Mouse (Mus musculus) CD4-positive, CD25-positive, alpha-beta regulatory T cell, adult 9 weeks (primary cell): ENCODE results near the gene Hist1h2ae. TPM values are rescaled to one million over a fixed set of nuclear protein-coding genes. Genes with fewer than 3 reads are reported as not detected.

Source experiments
- polyA plus RNA-seq: library from polyadenylated mRNA; unstranded; fragments of 100-300 nt; shearing (Covaris generic); gene quantifications from one replicate; pipeline ENCODE4 v1.2.1, GENCODE M21; 2017

The Hist1h2ae gene
- polyA plus RNA-seq, 1 experiment from 2014 or later = 0.97 TPM

Other genes with a start within 250 kb of the Hist1h2ae start
- gene Zfp322a, start 202.0 kb downstream of the Hist1h2ae start, polyA plus RNA-seq = 31.4 TPM
- 12.6 TPM for gene Abt1, start 147.4 kb downstream of the Hist1h2ae start, polyA plus RNA-seq
- not detected for gene Btn1a1, start 105.3 kb downstream of the Hist1h2ae start, polyA plus RNA-seq
- not detected for gene Btn2a2, start 82.4 kb downstream of the Hist1h2ae start, polyA plus RNA-seq
- 5.4 TPM for gene Hist1h4h, start 40.2 kb downstream of the Hist1h2ae start, polyA plus RNA-seq
- not detected for gene Hist1h2af, start 37.3 kb downstream of the Hist1h2ae start, polyA plus RNA-seq
- gene Hist1h3g, start 35.8 kb downstream of the Hist1h2ae start, polyA plus RNA-seq = not detected
- gene Hist1h2bh, start 27.8 kb downstream of the Hist1h2ae start, polyA plus RNA-seq = 0.53 TPM
- gene Hist1h3f, start 27.2 kb downstream of the Hist1h2ae start, polyA plus RNA-seq = 0.29 TPM
- 1.1 TPM for gene Hist1h4f, start 19.6 kb downstream of the Hist1h2ae start, polyA plus RNA-seq
- gene Hist1h1d, start 18.0 kb downstream of the Hist1h2ae start, polyA plus RNA-seq = 0.20 TPM
- gene Hist1h3e, start 8.9 kb downstream of the Hist1h2ae start, polyA plus RNA-seq = 0.83 TPM
- gene Hist1h2bg, start 176 bp upstream of the Hist1h2ae start, polyA plus RNA-seq = 2.8 TPM
- not detected for gene Hist1h2bf, start 3.0 kb upstream of the Hist1h2ae start, polyA plus RNA-seq
- not detected for gene Hist1h2ad, start 3.2 kb upstream of the Hist1h2ae start, polyA plus RNA-seq
- not detected for gene Hist1h3d, start 4.5 kb upstream of the Hist1h2ae start, polyA plus RNA-seq
- gene Hist1h4d, start 10.4 kb upstream of the Hist1h2ae start, polyA plus RNA-seq = 36.0 TPM
- gene Hist1h2be, start 49.9 kb upstream of the Hist1h2ae start, polyA plus RNA-seq = 2.7 TPM
- 6.7 TPM for gene Hist1h1e, start 51.3 kb upstream of the Hist1h2ae start, polyA plus RNA-seq
- 0.36 TPM for gene Hist1h2ac, start 112.7 kb upstream of the Hist1h2ae start, polyA plus RNA-seq
- 6.1 TPM for gene Hist1h2bc, start 113.0 kb upstream of the Hist1h2ae start, polyA plus RNA-seq
- gene Hist1h1t, start 124.6 kb upstream of the Hist1h2ae start, polyA plus RNA-seq = not detected
- gene Hist1h4c, start 127.2 kb upstream of the Hist1h2ae start, polyA plus RNA-seq = 3.7 TPM
- 0.92 TPM for gene Hfe, start 139.6 kb upstream of the Hist1h2ae start, polyA plus RNA-seq
- gene Hist1h1c, start 167.6 kb upstream of the Hist1h2ae start, polyA plus RNA-seq = 11.3 TPM
- gene Hist1h3c, start 174.4 kb upstream of the Hist1h2ae start, polyA plus RNA-seq = not detected
- gene Hist1h2bb, start 175.5 kb upstream of the Hist1h2ae start, polyA plus RNA-seq = 0.86 TPM
- gene Hist1h2ab, start 179.9 kb upstream of the Hist1h2ae start, polyA plus RNA-seq = not detected
- 0.67 TPM for gene Hist1h3b, start 181.0 kb upstream of the Hist1h2ae start, polyA plus RNA-seq
- gene Hist1h4b, start 185.8 kb upstream of the Hist1h2ae start, polyA plus RNA-seq = 9.6 TPM
- gene Hist1h4a, start 190.0 kb upstream of the Hist1h2ae start, polyA plus RNA-seq = not detected
- gene Hist1h3a, start 191.2 kb upstream of the Hist1h2ae start, polyA plus RNA-seq = 1.6 TPM
- 1.3 TPM for gene Hist1h1a, start 192.4 kb upstream of the Hist1h2ae start, polyA plus RNA-seq
- not detected for gene Trim38, start 198.7 kb upstream of the Hist1h2ae start, polyA plus RNA-seq
- gene Slc17a2, start 235.8 kb upstream of the Hist1h2ae start, polyA plus RNA-seq = not detected